Mouse (Mus musculus) adrenal gland, adult 8-10 months (tissue): ENCODE measurements around the gene 4921517D22Rik. TPM values are rescaled to one million over a fixed set of nuclear protein-coding genes. Genes with fewer than 3 reads are reported as not detected.
A peak's percentile ranks its signal among the peaks of the same experiment; 100 is the strongest.

Source experiments
- DNase-seq: peaks from one replicate; pipeline ENCODE4 v3.0.0; 2022
- total RNA-seq, 4 experiments: library from RNA; stranded (reverse); gene quantifications; 2 replicates each; pipeline ENCODE4 v1.2.4; 2022

Gene 4921517D22Rik
- total RNA-seq, 4 experiments from 2014 or later = not detected

DNA sequence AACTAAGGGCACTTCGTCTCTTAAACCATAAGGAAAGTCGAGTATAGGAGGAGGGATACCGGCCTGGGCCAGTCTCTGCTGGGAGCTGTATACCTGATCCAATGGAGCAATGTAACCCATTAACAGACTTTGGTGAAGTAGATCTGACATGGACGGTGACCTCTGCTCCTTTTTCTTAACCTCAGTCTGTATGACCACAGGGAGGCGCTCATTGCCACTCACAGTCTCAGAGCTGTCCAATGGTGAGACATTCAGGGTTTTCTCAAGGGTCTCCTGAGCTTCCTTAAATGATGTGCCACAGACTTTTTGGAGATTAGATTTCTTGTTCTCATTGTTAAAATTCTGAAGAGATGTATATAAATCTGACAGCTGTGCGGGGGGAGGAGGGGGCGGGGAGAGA, 3.3 kb downstream of the 4921517D22Rik start:
- DNase-seq = no peak

- no peak for DNase-seq
Observed at GRCm38 (mm10) chr13:59689843-59690242, 4.1 kb downstream of the 4921517D22Rik start.

GRCm38 (mm10) chr13:59689313-59689712, 4.6 kb downstream of the 4921517D22Rik start:
- DNase-seq = no peak

GRCm38 (mm10) chr13:59688338-59688770, 5.6 kb downstream of the 4921517D22Rik start:
- DNase-seq = no peak

- DNase-seq = no peak
Observed at GRCm38 (mm10) chr13:59685236-59685635, 8.7 kb downstream of the 4921517D22Rik start.

- DNase-seq = no peak
Observed at GRCm38 (mm10) chr13:59682629-59683028, 11.3 kb downstream of the 4921517D22Rik start.

GRCm38 (mm10) chr13:59679908-59680307, 14.0 kb downstream of the 4921517D22Rik start:
- no peak for DNase-seq

DNA sequence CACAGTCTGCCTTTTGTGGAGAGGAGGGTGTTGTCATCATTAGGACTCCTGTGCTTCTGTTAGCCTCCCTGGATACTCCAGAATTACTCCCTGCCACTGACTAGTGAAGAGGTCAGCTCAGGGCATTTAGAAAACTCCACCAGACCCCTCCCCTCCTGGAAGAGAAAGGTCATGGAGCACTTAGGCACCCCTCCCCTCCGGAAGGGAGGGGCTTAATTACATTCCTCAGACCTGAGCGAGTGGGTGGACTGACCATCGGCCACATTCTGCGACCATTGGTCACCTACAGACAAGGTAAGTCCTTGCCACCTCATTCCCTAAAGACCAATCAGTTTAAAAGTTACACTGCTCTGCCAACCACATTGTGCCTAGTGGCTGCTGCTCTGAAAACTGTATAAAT, 14.6 kb downstream of the 4921517D22Rik start:
- DNase-seq = no peak

- no peak for DNase-seq
Observed at GRCm38 (mm10) chr13:59676316-59677229, 17.3 kb downstream of the 4921517D22Rik start.

GRCm38 (mm10) chr13:59675151-59676011, 18.5 kb downstream of the 4921517D22Rik start, which contains the start of gene Golm1:
TSS of gene Golm1 (minus strand) at chr13:59675811.
- peak; percentile 15 for DNase-seq

DNA sequence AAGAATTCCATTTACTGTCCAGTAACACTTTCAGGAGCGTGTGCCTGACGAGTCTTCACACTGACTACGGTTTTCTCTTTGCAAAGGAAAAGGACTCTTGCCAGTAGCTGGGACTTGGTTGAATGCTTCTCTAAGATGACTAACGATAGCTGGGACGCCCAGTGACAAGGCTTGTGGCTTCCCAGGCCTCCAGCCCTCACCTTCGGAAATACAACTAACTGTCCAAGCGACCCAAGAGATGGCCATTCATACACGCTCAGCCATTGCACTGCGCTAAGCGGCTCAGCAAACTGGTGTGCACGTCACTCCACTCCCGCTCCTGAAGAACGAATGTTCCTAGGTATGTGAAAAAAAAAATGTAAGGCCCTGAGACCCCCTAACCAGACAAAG, 19.2 kb downstream of the 4921517D22Rik start:
- DNase-seq = no peak

DNA sequence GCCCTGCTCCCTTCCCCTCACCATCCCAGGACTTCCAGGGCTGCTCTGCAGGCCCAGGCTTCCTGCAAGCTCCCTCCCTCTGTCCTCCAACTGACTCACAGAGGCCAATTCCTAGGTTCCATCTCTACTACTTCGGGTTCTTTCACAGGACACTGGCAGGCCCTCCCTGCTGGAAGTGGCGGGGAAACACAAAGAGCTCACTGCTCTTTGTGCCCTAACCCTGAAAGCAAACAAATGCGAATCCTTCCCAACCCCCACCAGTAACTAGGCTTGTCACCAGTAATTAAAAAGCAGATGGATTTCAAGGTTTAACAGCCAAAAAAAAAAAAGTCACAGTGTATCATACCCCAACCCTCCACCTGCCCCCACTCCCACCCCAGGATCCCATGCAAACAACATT, 19.7 kb downstream of the 4921517D22Rik start:
- no peak for DNase-seq

DNA sequence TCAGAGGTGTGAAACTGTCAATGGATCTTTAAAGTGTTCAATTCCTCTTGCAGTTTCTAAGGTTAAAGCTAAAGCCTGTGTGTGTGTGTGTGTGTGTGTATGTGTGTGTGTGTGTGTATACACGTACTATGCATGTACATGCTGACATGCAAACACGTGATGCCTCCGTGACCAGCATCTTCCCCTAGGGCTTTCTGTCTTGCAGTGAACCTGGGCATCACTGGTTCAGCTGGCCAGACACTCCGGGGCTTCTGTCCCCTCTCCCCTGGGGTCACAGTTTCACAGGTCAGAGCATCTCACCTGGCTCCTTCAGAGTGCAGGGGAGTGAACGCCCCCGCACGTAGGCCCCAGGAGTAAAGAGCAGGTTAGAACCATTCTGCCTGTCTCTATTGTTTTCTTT, 20.3 kb downstream of the 4921517D22Rik start:
- no peak for DNase-seq

- no peak for DNase-seq
Observed at GRCm38 (mm10) chr13:59672248-59672647, 21.7 kb downstream of the 4921517D22Rik start.

GRCm38 (mm10) chr13:59671521-59671920, 22.4 kb downstream of the 4921517D22Rik start:
- DNase-seq = no peak

DNA sequence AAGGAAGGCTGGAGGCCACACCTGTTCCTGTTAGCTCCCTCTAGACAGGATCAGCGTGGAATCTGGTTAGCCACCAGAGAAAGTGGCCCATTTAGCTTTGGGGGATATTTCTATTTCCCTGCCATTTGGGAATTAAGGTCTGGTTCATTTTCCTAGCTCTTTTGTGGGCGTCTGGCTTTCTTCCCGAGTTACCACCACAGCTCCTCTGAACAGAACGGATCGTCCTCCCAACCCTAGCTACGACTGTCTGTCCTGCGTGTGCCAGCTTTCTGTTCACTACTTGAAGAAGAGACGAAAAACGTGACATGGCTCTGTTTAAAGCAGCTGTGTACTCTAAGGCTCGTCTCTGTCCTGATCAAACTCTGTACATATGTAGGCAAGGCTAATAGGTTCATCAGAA, 24.0 kb downstream of the 4921517D22Rik start:
- no peak for DNase-seq

DNA sequence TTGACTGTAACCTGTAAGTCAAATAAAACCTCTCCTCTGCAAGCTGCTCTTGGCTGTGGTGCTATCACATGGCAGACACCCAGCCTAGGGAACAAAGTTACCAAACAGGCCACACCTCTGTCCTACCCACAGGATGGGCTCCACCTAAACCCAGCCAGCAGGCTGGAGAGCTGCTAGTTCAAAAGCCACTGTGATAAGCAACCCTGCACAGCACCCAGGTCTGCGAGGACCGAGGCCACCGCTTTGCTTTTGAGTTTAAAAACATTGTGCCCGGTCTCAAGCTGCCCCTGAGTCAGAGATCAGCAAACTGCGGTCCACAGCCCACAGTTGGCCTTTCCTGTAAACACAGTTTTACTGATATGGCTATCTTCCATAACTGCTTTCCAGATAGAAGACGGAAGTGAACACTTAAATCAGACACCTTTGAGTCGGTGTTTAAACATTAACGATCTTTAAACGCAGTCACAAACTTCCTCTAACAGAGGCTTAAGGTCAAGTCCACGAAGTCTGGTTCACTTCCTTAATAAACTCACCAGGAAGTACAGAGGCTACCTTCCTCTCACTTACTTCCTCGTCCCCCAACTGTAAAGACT, 25.3 kb downstream of the 4921517D22Rik start:
- no peak for DNase-seq

- no peak for DNase-seq
Observed at GRCm38 (mm10) chr13:59667763-59668162, 26.1 kb downstream of the 4921517D22Rik start.

DNA sequence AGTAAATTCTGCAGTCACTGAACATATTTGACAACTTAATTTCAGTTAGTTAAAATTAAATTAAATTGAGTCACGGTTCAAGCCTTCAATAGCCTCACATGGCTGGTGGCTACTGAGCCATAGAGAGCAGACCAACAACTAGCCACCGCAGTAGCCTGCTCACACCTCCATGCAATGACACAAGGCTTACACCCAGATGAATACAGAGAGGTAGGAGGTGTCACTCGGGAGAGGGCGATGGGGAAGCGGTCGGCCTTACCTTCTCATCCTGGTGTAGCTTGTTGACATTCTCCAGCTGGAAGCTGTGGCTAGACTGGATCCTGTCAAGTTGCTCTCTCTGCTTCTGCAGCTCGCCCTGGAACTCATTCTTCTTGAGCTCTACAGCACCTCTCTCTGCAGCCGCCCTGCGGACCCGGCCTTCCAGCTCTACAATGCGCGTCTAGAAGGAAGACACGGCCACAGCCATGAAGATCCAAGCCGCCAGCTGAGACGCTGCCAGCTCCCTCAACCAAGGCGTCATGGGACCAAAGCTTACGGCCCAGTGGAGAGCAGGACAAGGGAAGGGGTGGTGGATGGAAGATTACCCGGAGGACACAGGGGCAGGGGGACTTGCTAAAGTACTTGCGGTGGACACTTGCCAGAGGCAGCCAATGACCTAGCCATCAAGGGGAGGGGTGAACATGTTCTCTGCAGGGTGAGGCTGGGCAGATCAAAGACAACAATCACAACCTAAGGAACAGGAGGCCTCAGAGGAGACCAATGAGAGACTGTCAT, 29.8 kb downstream of the 4921517D22Rik start:
- no peak for DNase-seq

- DNase-seq = no peak
Observed at GRCm38 (mm10) chr13:59661966-59662365, 31.9 kb downstream of the 4921517D22Rik start.

DNA sequence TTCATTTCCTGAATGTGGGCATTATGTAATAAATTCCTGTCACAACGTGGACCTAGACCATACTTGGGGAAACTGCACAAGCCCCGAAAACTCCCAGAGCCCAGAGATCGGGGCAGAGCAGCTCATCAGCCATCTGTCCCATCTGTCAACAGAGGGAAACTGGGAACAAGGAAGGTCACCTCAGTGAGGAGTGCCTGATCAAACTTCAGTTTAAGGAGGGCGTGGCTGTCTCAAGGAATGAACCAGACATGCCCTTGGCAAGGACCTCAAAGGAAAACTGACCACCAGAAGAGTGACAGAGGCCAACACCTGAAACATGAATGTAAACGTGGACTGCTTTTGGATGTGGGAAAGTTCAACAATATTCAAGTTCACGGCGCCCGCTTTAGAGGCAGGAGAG, 32.5 kb downstream of the 4921517D22Rik start:
- no peak for DNase-seq

GRCm38 (mm10) chr13:59660371-59660770, 33.5 kb downstream of the 4921517D22Rik start:
- DNase-seq = no peak
